Mouse (Mus musculus): ENCODE measurements around the gene Mapk11. TPM values are rescaled to one million over a fixed set of nuclear protein-coding genes. Genes with fewer than 3 reads are reported as not detected.
A peak's percentile ranks its signal among the peaks of the same experiment; 100 is the strongest.

Gene Mapk11
- total RNA-seq, 1 experiment from 2014 or later = 0.50 TPM

GRCm38 (mm10) chr15:89174889-89175339 is 25.5 kb upstream of the Mapk11 start:
- no peak for ATAC-seq (replicated peaks; ENCODE audit: low read depth, poor library complexity, severe bottlenecking)

DNA sequence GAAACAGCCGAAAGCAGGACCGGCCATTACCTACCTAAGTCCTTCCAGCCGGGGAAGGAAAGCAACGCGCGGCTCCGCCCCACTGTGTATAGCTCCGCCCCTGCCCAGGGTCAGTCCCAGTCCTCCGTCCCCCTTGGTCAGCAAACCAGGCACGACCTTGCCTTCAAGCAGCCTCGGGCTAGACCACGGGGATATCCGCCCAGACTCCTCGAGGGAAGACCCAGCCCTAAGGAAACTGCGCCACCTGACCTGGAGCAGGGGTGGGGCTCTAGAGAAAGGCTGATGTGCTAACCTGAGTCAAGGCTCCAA is 24.4 kb upstream of the Mapk11 start:
- peak; percentile 19; the same call in 1 of the 2 replicates for ATAC-seq (replicated peaks; ENCODE audit: low read depth, poor library complexity, severe bottlenecking)

DNA sequence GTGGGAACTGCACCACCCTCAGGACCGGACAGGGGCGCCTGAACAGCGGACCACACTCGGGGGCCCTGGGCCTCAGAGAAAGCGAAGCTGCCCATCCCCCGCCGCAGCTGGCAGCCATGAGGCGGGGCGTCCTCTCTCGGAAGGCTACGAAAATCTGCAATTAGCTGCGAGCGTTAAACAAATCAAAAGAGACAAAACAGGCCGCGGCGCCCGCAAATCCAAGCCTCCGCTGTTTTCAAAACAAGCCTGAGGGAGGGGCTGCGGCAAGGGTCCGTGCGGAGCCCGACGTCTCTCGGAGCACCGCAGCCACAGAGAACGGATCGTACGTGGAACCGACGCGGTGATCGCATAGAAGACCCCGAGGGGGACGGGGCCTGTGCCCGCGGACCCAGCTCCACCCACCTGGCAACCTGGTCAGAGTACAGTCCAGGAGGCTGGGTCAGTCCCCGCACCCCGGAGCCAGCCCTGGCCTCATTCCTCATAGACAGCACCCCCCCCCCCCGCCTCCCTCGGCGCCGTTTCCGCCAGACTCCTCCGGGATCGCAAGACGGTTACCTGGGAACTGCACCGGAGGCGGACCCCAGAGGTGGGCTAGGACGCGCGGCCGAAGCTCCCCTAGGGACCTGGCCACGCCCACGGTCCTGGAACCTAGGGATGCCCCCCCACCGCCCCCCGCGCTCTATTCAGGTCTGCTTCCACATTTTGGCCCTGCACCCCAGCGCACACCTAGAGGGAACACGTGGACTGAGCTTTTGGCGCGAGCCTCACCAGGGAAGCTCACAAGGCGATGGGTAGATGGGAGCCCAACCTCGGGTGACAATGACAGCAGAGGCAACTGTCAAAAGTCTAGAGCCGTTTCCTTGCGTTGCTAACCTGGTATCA is 23.8 kb upstream of the Mapk11 start:
- no peak for ATAC-seq (replicated peaks; ENCODE audit: low read depth, poor library complexity, severe bottlenecking)

DNA sequence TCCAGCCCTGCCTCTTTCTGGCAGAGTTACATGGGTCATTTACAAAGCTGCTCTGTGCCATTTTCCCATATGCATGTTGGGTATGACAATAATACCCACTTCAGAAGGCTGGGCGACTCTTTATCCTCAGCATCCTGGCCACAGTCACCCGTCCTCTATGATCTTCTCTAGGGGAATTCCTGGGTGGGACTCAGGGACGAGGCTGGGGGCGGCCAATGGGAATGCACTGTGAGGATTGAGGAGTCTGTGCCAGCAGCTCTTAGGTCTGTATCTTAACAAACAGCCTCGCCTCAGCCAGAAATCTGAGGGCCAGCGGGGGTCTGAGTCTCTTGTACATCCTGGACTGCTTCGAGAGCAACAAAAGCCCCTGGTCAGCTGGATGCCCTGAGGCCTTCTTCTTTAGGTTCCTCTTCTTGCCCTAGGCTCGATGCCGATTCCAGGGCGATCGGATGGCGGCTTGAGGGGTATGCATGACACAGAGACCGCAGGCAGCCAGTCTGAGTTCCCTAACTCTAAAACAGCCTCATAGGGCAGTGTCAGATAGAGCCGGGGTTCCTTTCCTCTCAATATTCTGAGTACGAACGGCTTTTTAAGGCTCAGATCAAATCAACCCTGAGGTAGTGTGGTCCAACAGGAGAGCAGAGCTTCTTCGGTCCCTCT is 23.0 kb upstream of the Mapk11 start:
- peak; percentile 60 for ATAC-seq (replicated peaks; ENCODE audit: low read depth, poor library complexity, severe bottlenecking)

- ATAC-seq (replicated peaks; ENCODE audit: low read depth, poor library complexity, severe bottlenecking) = peak; percentile 14; the same call in 1 of the 2 replicates
Measured at GRCm38 (mm10) chr15:89171526-89172051, 22.2 kb upstream of the Mapk11 start.

- no peak for ATAC-seq (replicated peaks; ENCODE audit: low read depth, poor library complexity, severe bottlenecking)
Measured at GRCm38 (mm10) chr15:89170102-89170501, 20.7 kb upstream of the Mapk11 start.

DNA sequence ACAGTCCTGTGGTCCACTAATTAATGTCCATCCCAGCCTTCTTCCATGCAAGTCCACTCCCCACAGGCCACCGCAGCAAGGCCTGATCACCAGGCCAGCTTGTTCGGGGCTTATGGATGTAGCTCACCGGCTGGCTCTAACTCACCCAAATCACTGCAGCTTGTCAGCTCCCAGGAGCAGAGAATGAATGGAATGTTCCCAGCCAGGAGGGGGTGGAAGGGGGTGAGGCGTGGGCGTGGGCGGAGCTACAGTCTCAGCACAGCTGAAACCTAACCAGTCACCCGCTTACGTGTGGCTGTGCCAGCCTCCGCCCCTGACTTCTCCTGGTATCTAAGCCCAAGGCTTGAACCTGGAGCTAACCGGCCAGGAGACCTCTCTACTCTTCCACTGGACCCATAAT is 20.0 kb upstream of the Mapk11 start:
- no peak for ATAC-seq (replicated peaks; ENCODE audit: low read depth, poor library complexity, severe bottlenecking)

GRCm38 (mm10) chr15:89168922-89169321 is 19.5 kb upstream of the Mapk11 start:
- no peak for ATAC-seq (replicated peaks; ENCODE audit: low read depth, poor library complexity, severe bottlenecking)

DNA sequence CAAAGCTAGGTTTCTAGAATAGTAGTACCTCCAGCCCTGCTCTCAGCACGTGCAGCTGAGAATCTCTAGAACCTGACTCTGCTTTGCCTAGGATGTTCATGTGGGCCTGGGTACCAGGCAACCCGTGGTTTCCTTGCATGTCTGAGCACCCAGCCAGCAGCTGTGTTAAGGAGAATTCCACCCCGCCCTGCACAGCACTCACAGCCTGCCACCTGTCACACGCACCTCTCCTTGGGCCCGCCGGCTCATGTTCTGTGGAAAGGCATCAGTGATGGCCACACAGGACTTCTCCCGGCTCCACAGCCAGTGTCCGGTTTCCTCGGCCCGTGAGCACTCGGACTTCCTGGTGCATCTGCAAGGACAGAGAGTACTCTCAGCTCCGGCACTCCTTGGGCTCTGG is 16.1 kb upstream of the Mapk11 start:
- ATAC-seq (replicated peaks; ENCODE audit: low read depth, poor library complexity, severe bottlenecking) = no peak

- ATAC-seq (replicated peaks; ENCODE audit: low read depth, poor library complexity, severe bottlenecking) = no peak
Measured at GRCm38 (mm10) chr15:89161397-89161796, 12.0 kb upstream of the Mapk11 start.

DNA sequence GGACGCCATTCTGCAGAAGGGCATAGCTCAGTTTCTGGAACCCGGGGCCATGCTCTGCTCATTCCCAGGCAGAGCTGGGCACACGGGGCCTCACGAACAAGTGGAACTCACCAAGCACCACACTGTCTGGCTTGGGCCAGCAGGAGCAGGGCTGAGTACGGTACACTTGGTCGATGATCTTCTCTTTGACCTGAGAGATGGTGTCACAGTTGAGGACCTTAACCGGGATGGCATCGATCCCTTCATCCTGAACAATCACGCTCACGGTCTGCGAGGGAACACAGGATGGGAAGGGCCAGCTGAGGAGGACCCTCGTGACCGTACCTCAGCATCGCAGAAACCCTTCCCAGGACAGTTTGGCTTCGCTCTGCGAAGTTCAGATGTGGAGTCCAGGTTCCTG is 9.1 kb upstream of the Mapk11 start:
- no peak for ATAC-seq (replicated peaks; ENCODE audit: low read depth, poor library complexity, severe bottlenecking)

DNA sequence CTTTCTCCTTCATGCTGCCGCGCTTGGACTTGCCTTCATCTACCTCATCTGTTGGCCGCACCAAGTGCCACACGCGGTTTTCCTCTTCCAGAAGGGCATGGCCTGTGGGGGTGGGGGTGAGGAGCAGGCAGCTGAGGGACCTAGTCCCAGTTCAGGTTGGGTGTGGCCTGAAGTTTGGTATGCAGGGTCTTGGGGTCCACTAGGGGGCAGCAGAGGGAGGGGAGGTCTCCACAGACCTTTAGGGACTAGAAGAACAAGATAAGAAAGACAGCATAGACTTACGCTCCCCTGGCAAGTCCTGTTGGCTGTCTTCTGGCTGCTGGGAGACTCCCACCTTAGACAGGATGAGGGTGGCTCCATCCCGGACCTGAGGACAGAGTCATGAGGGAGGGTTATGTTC is 8.5 kb upstream of the Mapk11 start:
- peak; percentile 95 for ATAC-seq (replicated peaks; ENCODE audit: low read depth, poor library complexity, severe bottlenecking)

DNA sequence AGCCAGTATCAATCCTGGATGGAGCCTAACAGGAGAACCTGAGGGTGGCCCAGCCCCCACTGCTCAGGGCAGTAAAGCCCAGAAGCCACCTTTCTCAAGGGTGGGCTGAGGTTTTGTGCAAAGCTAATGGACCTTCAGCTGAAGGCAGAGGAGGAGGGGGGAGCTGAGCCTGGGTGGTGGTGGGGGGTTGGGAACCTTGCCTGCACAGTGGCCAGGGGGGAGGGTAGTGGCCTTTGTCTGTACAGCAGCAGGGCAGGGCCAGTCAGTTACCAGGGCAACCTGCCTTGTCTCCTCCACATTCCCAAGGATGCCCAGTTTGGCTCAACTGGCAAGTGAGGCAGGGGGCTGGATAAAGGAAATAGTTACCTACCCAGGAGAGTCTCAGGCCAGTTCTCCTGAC is 2.9 kb upstream of the Mapk11 start:
- ATAC-seq (replicated peaks; ENCODE audit: low read depth, poor library complexity, severe bottlenecking) = no peak

DNA sequence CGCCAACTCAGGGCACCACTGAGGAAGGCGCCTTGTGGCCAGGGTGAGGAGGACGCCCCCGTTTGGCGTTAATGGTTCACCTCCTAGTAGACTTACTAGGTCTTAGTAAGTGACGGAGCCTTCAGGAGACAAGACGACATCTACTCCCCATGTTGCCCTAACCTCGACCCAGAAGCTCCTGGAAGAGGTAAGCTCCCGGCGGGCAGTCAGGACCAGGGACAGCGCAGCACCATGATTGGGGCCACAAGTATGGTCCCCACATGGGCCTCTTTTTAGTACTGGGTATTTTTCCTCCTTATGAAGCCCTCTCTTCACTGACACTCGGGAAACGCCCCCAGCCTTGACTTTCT is 588 bp upstream of the Mapk11 start:
- peak; percentile 62 for ATAC-seq (replicated peaks; ENCODE audit: low read depth, poor library complexity, severe bottlenecking)

- no peak for ATAC-seq (replicated peaks; ENCODE audit: low read depth, poor library complexity, severe bottlenecking)
Measured at GRCm38 (mm10) chr15:89148496-89149270, 745 bp downstream of the Mapk11 start.

DNA sequence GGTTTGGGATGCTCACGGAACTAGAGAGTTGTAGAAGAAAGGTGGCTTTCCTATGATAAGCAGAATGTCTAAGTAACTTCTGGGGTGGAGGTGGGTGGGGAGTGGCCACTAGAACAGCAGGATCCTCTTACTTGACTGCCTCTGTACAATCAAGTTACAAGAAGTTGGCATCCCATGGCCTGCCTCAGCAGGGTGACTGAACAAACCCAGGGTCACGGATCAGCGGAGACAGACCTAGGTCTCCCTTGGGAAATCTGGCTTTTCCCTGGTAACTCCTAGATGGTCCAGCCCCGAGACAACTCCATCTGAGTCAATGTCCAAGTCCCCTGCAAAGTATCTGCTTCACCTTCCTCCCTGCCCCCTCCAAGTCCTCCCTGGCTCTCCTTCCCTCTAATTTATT is 1.5 kb downstream of the Mapk11 start:
- no peak for ATAC-seq (replicated peaks; ENCODE audit: low read depth, poor library complexity, severe bottlenecking)

- ATAC-seq (replicated peaks; ENCODE audit: low read depth, poor library complexity, severe bottlenecking) = no peak
Measured at GRCm38 (mm10) chr15:89147456-89147855, 2.0 kb downstream of the Mapk11 start.

DNA sequence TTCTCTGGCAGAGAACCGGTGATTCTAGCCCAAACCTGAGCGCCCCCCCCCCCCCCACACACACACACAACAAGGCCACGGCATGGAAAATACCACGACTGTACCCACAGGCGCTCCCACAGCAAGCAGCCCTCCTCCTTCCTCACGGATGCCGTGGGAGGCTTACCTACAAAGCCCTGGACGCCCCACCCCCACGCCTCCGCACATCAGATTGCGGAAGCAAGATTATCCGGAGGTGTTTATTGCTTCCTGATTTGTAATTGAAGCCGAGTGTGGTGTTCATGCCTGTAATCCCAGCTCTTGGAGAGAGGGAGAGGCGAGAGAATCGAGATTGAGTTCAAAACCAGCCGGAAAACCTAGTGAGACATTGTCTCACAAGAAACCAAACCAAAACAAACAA is 2.4 kb downstream of the Mapk11 start:
- peak; percentile 16 for ATAC-seq (replicated peaks; ENCODE audit: low read depth, poor library complexity, severe bottlenecking)

GRCm38 (mm10) chr15:89146537-89146936 is 2.9 kb downstream of the Mapk11 start:
- ATAC-seq (replicated peaks; ENCODE audit: low read depth, poor library complexity, severe bottlenecking) = 0 out of 2 replicates have a peak, but pooled peaks have one; percentile 6

DNA sequence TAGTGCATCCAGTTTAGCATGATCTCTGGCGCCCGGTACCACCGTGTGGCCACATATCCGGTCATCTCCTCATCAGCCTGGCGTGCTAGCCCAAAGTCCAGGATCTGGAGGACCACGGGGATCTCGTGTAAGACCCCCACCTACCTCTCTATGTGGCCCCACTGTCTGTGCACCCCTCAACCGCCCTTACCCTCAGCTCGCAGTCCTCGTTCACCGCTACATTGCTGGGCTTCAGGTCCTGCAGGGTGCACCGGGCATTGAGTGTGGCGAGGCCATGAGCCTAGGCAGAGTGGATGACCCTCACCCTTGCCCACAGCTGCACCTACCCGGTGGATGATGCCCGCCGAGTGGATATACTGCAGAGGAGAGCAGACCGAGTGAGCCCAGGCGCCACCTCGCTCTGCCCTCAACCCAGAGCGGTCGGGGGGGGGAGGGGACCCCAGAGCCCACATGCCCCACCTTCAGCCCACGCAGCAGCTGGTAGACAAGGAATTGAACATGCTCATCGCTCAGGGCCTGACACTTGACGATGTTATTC is 3.5 kb downstream of the Mapk11 start:
- ATAC-seq (replicated peaks; ENCODE audit: low read depth, poor library complexity, severe bottlenecking) = no peak

All from common myeloid progenitor, adult 5-6 weeks (primary cell).